Mouse (Mus musculus): ENCODE data around the gene Mrpl55. TPM values are rescaled to one million over a fixed set of nuclear protein-coding genes. Genes with fewer than 3 reads are reported as not detected.
"Not testable (repeated sequence)": the region's sequence is repeated elsewhere in the genome, so short reads cannot be mapped to it uniquely, and the experiment has no call there.

Mrpl55 gene
- total RNA-seq, 1 experiment: 66.4 TPM

DNA sequence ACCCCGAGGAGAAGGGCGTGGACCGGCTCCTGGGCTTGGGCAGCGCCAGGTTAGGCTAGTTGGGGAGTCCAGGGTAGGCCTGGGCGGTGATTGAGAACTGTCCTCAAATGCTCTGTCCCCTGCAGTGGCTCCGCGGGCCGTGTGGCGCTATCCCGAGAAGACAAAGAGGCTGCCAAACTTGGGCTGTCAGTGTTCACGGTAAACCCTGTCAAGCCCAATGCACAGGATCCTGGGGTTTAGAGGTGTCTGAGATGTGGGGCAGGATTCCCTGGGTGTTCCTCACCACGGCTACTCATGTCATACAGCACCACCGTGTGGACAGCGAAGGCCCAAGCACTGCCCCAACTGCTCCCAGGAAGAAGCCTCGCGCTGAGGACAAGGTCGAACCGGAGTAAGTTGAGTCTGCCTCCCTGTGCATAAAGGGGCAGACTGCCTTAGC lies 6.7 kb downstream of the Mrpl55 start:
- Histone ChIP-seq H3K27ac (ENCODE audit: insufficient read depth, low read depth, low read length, poor library complexity, severe bottlenecking) (no peak overlapping the region), H3K9ac (ENCODE audit: insufficient read depth, low read depth, low read length, poor library complexity, severe bottlenecking) (peak overlapping the region; percentile 51)
- in situ Hi-C loops (cut with MboI; ENCODE audit: low sequenced_read_pairs in 2 of 2, unreplicated experiment in 2 of 2): no loop called here

DNA sequence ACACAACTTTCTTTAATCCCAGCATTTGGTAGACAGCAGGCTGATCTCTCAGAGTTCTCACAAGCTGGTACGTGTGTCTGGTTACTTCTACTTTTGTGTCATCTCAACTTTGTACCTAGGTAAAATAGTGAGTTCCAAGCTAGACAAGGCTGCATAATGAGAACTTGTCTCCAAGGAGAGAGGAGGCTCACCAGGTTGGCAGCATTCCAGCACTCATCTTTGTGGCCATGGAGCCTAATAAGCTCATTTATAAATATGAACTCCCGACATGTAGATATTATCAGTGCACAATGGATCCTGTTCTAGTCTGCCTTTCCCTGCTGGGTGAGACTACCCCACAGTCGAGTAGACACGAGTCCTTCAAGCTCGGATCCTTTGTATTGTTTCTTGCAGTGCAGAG lies 7.3 kb downstream of the Mrpl55 start:
- in situ Hi-C loops (cut with MboI; ENCODE audit: low sequenced_read_pairs in 2 of 2, unreplicated experiment in 2 of 2): no loop called here
- no peak overlapping the region; a peak in 1 of 4 replicates for H3K4me3 ChIP-seq (ENCODE audit: insufficient read depth in 1 of 2, low read depth in 1 of 2, low read length in 2 of 2, poor library complexity in 1 of 2, severe bottlenecking in 1 of 2)
- DNase-seq (ENCODE audit: low read depth, low spot score): no peak
- TF ChIP-seq ZNF384 (IDR thresholded peaks at IDR 0.05; ENCODE audit: low read depth, low read length): no peak
- TF ChIP-seq CHD2 (IDR thresholded peaks at IDR 0.05; ENCODE audit: low read depth, low read length): no peak
- TF ChIP-seq MAFK (IDR thresholded peaks at IDR 0.05; ENCODE audit: insufficient read depth, low read depth, low read length): no peak
- TF ChIP-seq HCFC1 (IDR thresholded peaks at IDR 0.05; ENCODE audit: borderline replicate concordance, insufficient read depth, low read length): no peak
- no peak overlapping the region for H3K9ac ChIP-seq (ENCODE audit: insufficient read depth, low read depth, low read length, poor library complexity, severe bottlenecking)
- H3K4me1 ChIP-seq (ENCODE audit: control insufficient read depth in 2 of 2, insufficient read depth in 2 of 2, low read length in 2 of 2, poor library complexity in 1 of 2): peaks cover 0 to 2% of the 10 kb centered on the region in 2 experiments; a peak in 1 of 4 replicates
- H3K9me3 ChIP-seq (ENCODE audit: control insufficient read depth, insufficient read depth, low read depth, low read length): no peaks in the 10 kb centered on the region
- peaks cover 35% of the 10 kb centered on the region for H3K36me3 ChIP-seq (ENCODE audit: control insufficient read depth, insufficient read depth, low read length, poor library complexity, severe bottlenecking)
- no peak overlapping the region for H3K27ac ChIP-seq (ENCODE audit: insufficient read depth, low read depth, low read length, poor library complexity, severe bottlenecking)

More for the DNA sequence above, 6.7 kb downstream of the Mrpl55 start:
- H3K9me3 ChIP-seq (ENCODE audit: control insufficient read depth, insufficient read depth, low read depth, low read length): no peaks in the 10 kb centered on the region
- no peak for DNase-seq (ENCODE audit: low read depth, low spot score)
- peak overlapping the region; percentile 91 to 98 for H3K4me3 ChIP-seq (ENCODE audit: insufficient read depth in 1 of 2, low read depth in 1 of 2, low read length in 2 of 2, poor library complexity in 1 of 2, severe bottlenecking in 1 of 2)
- peaks cover 40% of the 10 kb centered on the region for H3K36me3 ChIP-seq (ENCODE audit: control insufficient read depth, insufficient read depth, low read length, poor library complexity, severe bottlenecking)
- H3K4me1 ChIP-seq (ENCODE audit: control insufficient read depth in 2 of 2, insufficient read depth in 2 of 2, low read length in 2 of 2, poor library complexity in 1 of 2): peaks cover 0 to 5% of the 10 kb centered on the region in 2 experiments; a peak in 1 of 4 replicates
- TF ChIP-seq ZNF384 (IDR thresholded peaks at IDR 0.05; ENCODE audit: low read depth, low read length) (no peak), ZC3H11A (IDR thresholded peaks at IDR 0.05; ENCODE audit: borderline replicate concordance, low read depth, low read length) (no peak), CHD2 (IDR thresholded peaks at IDR 0.05; ENCODE audit: low read depth, low read length) (no peak), HCFC1 (IDR thresholded peaks at IDR 0.05; ENCODE audit: borderline replicate concordance, insufficient read depth, low read length) (no peak), MAFK (IDR thresholded peaks at IDR 0.05; ENCODE audit: insufficient read depth, low read depth, low read length) (no peak)

- no peak overlapping the region for H3K9ac ChIP-seq (ENCODE audit: insufficient read depth, low read depth, low read length, poor library complexity, severe bottlenecking)
- H3K9me3 ChIP-seq (ENCODE audit: control insufficient read depth, insufficient read depth, low read depth, low read length): no peaks in the 10 kb centered on the region
- no peak for TF ChIP-seq ZC3H11A (IDR thresholded peaks at IDR 0.05; ENCODE audit: borderline replicate concordance, low read depth, low read length)
- no peak for TF ChIP-seq CHD2 (IDR thresholded peaks at IDR 0.05; ENCODE audit: low read depth, low read length)
- TF ChIP-seq ZNF384 (IDR thresholded peaks at IDR 0.05; ENCODE audit: low read depth, low read length): no peak
- no peak for TF ChIP-seq HCFC1 (IDR thresholded peaks at IDR 0.05; ENCODE audit: borderline replicate concordance, insufficient read depth, low read length)
- TF ChIP-seq MAFK (IDR thresholded peaks at IDR 0.05; ENCODE audit: insufficient read depth, low read depth, low read length): no peak
- peaks cover 0 to 2% of the 10 kb centered on the region in 2 experiments; a peak in 1 of 4 replicates for H3K4me1 ChIP-seq (ENCODE audit: control insufficient read depth in 2 of 2, insufficient read depth in 2 of 2, low read length in 2 of 2, poor library complexity in 1 of 2)
- H3K36me3 ChIP-seq (ENCODE audit: control insufficient read depth, insufficient read depth, low read length, poor library complexity, severe bottlenecking): peaks cover 34% of the 10 kb centered on the region
- H3K27ac ChIP-seq (ENCODE audit: insufficient read depth, low read depth, low read length, poor library complexity, severe bottlenecking): no peak overlapping the region
- no peak overlapping the region for H3K4me3 ChIP-seq (ENCODE audit: insufficient read depth in 1 of 2, low read depth in 1 of 2, low read length in 2 of 2, poor library complexity in 1 of 2, severe bottlenecking in 1 of 2)
- no peak for DNase-seq (ENCODE audit: low read depth, low spot score)
- in situ Hi-C loops (cut with MboI; ENCODE audit: low sequenced_read_pairs in 2 of 2, unreplicated experiment in 2 of 2): no loop called here
Observed at GRCm38 (mm10) chr11:59210020-59210419, 7.7 kb downstream of the Mrpl55 start.

DNA sequence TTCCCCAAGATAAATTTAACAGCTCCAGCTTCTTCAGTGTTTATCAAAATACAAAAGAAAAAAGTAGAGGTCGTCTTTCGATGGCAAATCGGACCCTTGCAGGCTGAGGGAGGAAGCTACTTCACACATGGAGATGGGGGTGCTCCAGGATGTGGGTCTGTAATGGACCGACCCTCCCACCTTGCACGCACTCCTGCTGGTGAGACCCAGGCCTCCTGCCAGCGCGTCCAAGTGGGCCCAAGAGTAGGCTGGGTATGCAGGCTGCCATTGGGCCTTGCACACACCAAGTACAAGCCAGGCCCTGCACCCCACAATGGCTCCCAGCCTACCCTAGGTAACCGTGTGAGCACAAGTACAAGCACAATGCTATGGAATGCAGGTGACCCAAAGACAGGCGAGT lies 9.3 kb downstream of the Mrpl55 start:
- in situ Hi-C loops (cut with MboI; ENCODE audit: low sequenced_read_pairs in 2 of 2, unreplicated experiment in 2 of 2); H3K9ac ChIP-seq (ENCODE audit: insufficient read depth, low read depth, low read length, poor library complexity, severe bottlenecking): not testable (repeated sequence)
- peaks cover 32% of the 10 kb centered on the region for H3K36me3 ChIP-seq (ENCODE audit: control insufficient read depth, insufficient read depth, low read length, poor library complexity, severe bottlenecking)

DNA sequence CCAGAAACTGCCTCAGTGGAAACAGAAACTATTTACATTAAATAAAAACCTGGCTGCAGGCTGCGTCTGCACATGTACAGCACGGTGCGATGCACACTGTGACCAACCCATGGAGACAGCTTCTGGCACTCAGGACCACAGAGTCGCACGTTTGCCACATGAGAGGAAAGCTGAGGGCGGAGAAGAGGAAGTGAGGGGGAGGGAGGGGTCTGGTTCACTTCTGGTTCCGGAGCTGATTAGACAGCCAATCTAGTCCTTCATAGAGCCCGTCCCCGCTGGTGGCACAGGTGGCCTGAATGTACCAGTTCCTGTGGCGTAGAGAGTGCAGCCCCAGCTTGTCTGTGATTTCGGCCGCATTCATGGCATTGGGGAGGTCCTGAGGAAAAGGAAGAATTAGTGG lies 10.0 kb downstream of the Mrpl55 start:
- H3K27ac ChIP-seq (ENCODE audit: insufficient read depth, low read depth, low read length, poor library complexity, severe bottlenecking); in situ Hi-C loops (cut with MboI; ENCODE audit: low sequenced_read_pairs in 2 of 2, unreplicated experiment in 2 of 2); H3K4me3 ChIP-seq (ENCODE audit: insufficient read depth in 1 of 2, low read depth in 1 of 2, low read length in 2 of 2, poor library complexity in 1 of 2, severe bottlenecking in 1 of 2); DNase-seq (ENCODE audit: low read depth, low spot score); H3K9ac ChIP-seq (ENCODE audit: insufficient read depth, low read depth, low read length, poor library complexity, severe bottlenecking); H3K9me3 ChIP-seq (ENCODE audit: control insufficient read depth, insufficient read depth, low read depth, low read length): not testable (repeated sequence)
- peaks cover 2 to 11% of the 10 kb centered on the region in 2 experiments; a peak in 2 of 4 replicates for H3K4me1 ChIP-seq (ENCODE audit: control insufficient read depth in 2 of 2, insufficient read depth in 2 of 2, low read length in 2 of 2, poor library complexity in 1 of 2)
- peaks cover 32% of the 10 kb centered on the region for H3K36me3 ChIP-seq (ENCODE audit: control insufficient read depth, insufficient read depth, low read length, poor library complexity, severe bottlenecking)

More for the DNA sequence above, 9.3 kb downstream of the Mrpl55 start:
- not testable (repeated sequence) for H3K4me3 ChIP-seq (ENCODE audit: insufficient read depth in 1 of 2, low read depth in 1 of 2, low read length in 2 of 2, poor library complexity in 1 of 2, severe bottlenecking in 1 of 2); H3K4me1 ChIP-seq (ENCODE audit: control insufficient read depth in 2 of 2, insufficient read depth in 2 of 2, low read length in 2 of 2, poor library complexity in 1 of 2); DNase-seq (ENCODE audit: low read depth, low spot score); H3K9me3 ChIP-seq (ENCODE audit: control insufficient read depth, insufficient read depth, low read depth, low read length); H3K27ac ChIP-seq (ENCODE audit: insufficient read depth, low read depth, low read length, poor library complexity, severe bottlenecking)

All from ES-E14 (cell line).